Mouse (Mus musculus) megakaryocyte progenitor cell, adult 5-6 weeks (primary cell): ENCODE results near the gene Stx12. TPM values are rescaled to one million over a fixed set of nuclear protein-coding genes. Genes with fewer than 3 reads are reported as not detected.

Source experiments
- total RNA-seq, 2 experiments: library from RNA; stranded (forward) in 1 of 2; stranded (reverse) in 1 of 2; fragments of 157-497, 149-512 nt in 1 of 2; fragments of 200-1000 nt in 1 of 2; gene quantifications; 2 replicates each; pipeline versions ENCODE4 v1.2.3 to v1.2.4; 2015 to 2017

Gene Stx12
- total RNA-seq, 2 experiments from 2014 or later, result 31.3 to 34.4 TPM

Other genes with a start within 250 kb of the Stx12 start
- gene Eya3, start 245.5 kb downstream of the Stx12 start, total RNA-seq (2015), result 55.0 and 58.2 TPM in 2 replicates
- 26.7 and 28.7 TPM in 2 replicates for gene Eya3, start 245.5 kb downstream of the Stx12 start, total RNA-seq (2017)
- gene Xkr8, start 152.0 kb downstream of the Stx12 start, total RNA-seq (2015), result 2.6 and 3.9 TPM in 2 replicates
- 3.4 and 4.8 TPM in 2 replicates for gene Xkr8, start 152.0 kb downstream of the Stx12 start, total RNA-seq (2017)
- 0.07 TPM in 1 of 2 replicates, not detected in the other for gene Smpdl3b, start 127.3 kb downstream of the Stx12 start, total RNA-seq (2015)
- gene Smpdl3b, start 127.3 kb downstream of the Stx12 start, total RNA-seq (2017), result 0.33 TPM in 1 of 2 replicates, not detected in the other
- gene Rpa2, start 116.2 kb downstream of the Stx12 start, total RNA-seq (2015), result 62.3 and 65.5 TPM in 2 replicates
- gene Rpa2, start 116.2 kb downstream of the Stx12 start, total RNA-seq (2017), result 56.2 and 68.4 TPM in 2 replicates
- 27.5 and 35.0 TPM in 2 replicates for gene Themis2, start 88.1 kb downstream of the Stx12 start, total RNA-seq (2015)
- gene Themis2, start 88.1 kb downstream of the Stx12 start, total RNA-seq (2017), result 18.9 and 23.6 TPM in 2 replicates
- 36.1 and 42.9 TPM in 2 replicates for gene Ppp1r8, start 41.3 kb downstream of the Stx12 start, total RNA-seq (2015)
- 62.9 and 71.0 TPM in 2 replicates for gene Ppp1r8, start 41.3 kb downstream of the Stx12 start, total RNA-seq (2017)
- 17.9 and 18.0 TPM in 2 replicates for gene Fam76a, start 38.0 kb upstream of the Stx12 start, total RNA-seq (2015)
- gene Fam76a, start 38.0 kb upstream of the Stx12 start, total RNA-seq (2017), result 31.5 and 42.0 TPM in 2 replicates
- gene Fgr, start 89.6 kb upstream of the Stx12 start, total RNA-seq (2015), result 3.2 and 3.4 TPM in 2 replicates
- gene Fgr, start 89.6 kb upstream of the Stx12 start, total RNA-seq (2017), result 2.5 and 3.0 TPM in 2 replicates
- 4.1 and 5.3 TPM in 2 replicates for gene Ahdc1, start 126.8 kb upstream of the Stx12 start, total RNA-seq (2015)
- 0.81 and 3.8 TPM in 2 replicates for gene Ahdc1, start 126.8 kb upstream of the Stx12 start, total RNA-seq (2017)
- 124 and 135 TPM in 2 replicates for gene Wasf2, start 246.0 kb upstream of the Stx12 start, total RNA-seq (2015)
- gene Wasf2, start 246.0 kb upstream of the Stx12 start, total RNA-seq (2017), result 24.7 and 35.1 TPM in 2 replicates